Mouse (Mus musculus) midbrain, embryonic 11.5 days (tissue): ENCODE measurements around the gene Rnf145. TPM values are rescaled to one million over a fixed set of nuclear protein-coding genes. Genes with fewer than 3 reads are reported as not detected.

Experiments
- ATAC-seq: fragments of 200-750 bp; cut with Nextera tagmentation; 2 replicates; pipeline ENCODE4 v1.8.0; 2017; ENCODE audit warnings: moderate TSS enrichment, moderate library complexity; ENCODE audit not compliant: low FRiP score
- DNase-seq: peaks from one replicate; pipeline ENCODE4 v3.0.0; 2015; ENCODE audit warnings: low spot score; ENCODE audit errors: missing footprints
- H3K27ac ChIP-seq: fragments of 300-500 bp; sonication (generic); 2 replicates; pipeline ENCODE4 v1.5.1; 2014; ENCODE audit warnings: low read depth, low read length
- H3K27me3 ChIP-seq: fragments of 300-500 bp; sonication (generic); 2 replicates; pipeline ENCODE4 v1.6.1; 2014; ENCODE audit warnings: mild to moderate bottlenecking, low read length, moderate library complexity, mixed read lengths; ENCODE audit not compliant: control insufficient read depth, insufficient read depth
- H3K36me3 ChIP-seq: fragments of 300-500 bp; sonication (generic); 2 replicates; pipeline ENCODE4 v1.6.1; 2014; ENCODE audit warnings: mild to moderate bottlenecking, low read length, moderate library complexity, mixed read lengths; ENCODE audit not compliant: control insufficient read depth, insufficient read depth
- H3K4me1 ChIP-seq: fragments of 300-500 bp; sonication (generic); 2 replicates; pipeline ENCODE4 v1.6.1; 2014; ENCODE audit warnings: low read length; ENCODE audit not compliant: control insufficient read depth, insufficient read depth
- H3K4me2 ChIP-seq: fragments of 300-500 bp; sonication (generic); 2 replicates; pipeline ENCODE4 v1.6.1; 2014; ENCODE audit warnings: mild to moderate bottlenecking, moderate library complexity
- H3K4me3 ChIP-seq: fragments of 300-500 bp; sonication (generic); 2 replicates; pipeline ENCODE4 v1.5.1; 2014; ENCODE audit warnings: low read depth, low read length
- H3K9ac ChIP-seq: fragments of 300-500 bp; sonication (generic); 2 replicates; pipeline ENCODE4 v1.6.1; 2014; ENCODE audit warnings: low read length
- H3K9me3 ChIP-seq: fragments of 300-500 bp; sonication (generic); 2 replicates; pipeline ENCODE4 v1.6.1; 2016; ENCODE audit warnings: low read length; ENCODE audit not compliant: control insufficient read depth
- WGBS: fragments of 180-500 bp; shearing (Covaris S2); extraction: QIAGEN DNeasy Blood & Tissue Kit; methylation state at CpG from one replicate; pipeline ENCODE4 v1.1.7; 2014; 5-methylcytosine and 5-hydroxymethylcytosine counted together
- polyA plus RNA-seq: library from polyadenylated mRNA; unstranded; fragments of >200 nt; fragmentation: Nextera tagmentation; extraction: Ambion mirVana; gene quantifications from 2 replicates; pipeline ENCODE4 v1.2.1, GENCODE M21; 2014

Rnf145 gene
- polyA plus RNA-seq, 1 experiment from 2014 or later = 154 TPM

GRCm38 (mm10) chr11:44485089-44485736 lies 33.6 kb upstream of the Rnf145 start:
- no peaks in the 10 kb centered on the region for H3K27me3 ChIP-seq
- ATAC-seq = no peak
- 94% methylated on average over 7 of the region's 7 CpGs for WGBS

GRCm38 (mm10) chr11:44489117-44489516 lies 29.6 kb upstream of the Rnf145 start:
- WGBS = 100% methylated on average over 1 of the region's 1 CpGs
- H3K4me3 ChIP-seq = no peak overlapping the region

More at GRCm38 (mm10) chr11:44485089-44485736, 33.6 kb upstream of the Rnf145 start:
- H3K9me3 ChIP-seq = no peaks in the 10 kb centered on the region
- DNase-seq = no peak
- H3K36me3 ChIP-seq = no peaks in the 10 kb centered on the region
- no peak overlapping the region for H3K27ac ChIP-seq
- no peak overlapping the region for H3K4me3 ChIP-seq
- H3K9ac ChIP-seq = no peak overlapping the region
- no peaks in the 10 kb centered on the region for H3K4me1 ChIP-seq
- no peak overlapping the region for H3K4me2 ChIP-seq

GRCm38 (mm10) chr11:44494643-44495323 lies 24.0 kb upstream of the Rnf145 start:
- H3K36me3 ChIP-seq = no peaks in the 10 kb centered on the region
- no peak overlapping the region for H3K4me2 ChIP-seq
- H3K27ac ChIP-seq = no peak overlapping the region
- no peaks in the 10 kb centered on the region for H3K4me1 ChIP-seq
- DNase-seq (no peak), ATAC-seq (no peak)
- 87% methylated on average over 5 of the region's 5 CpGs for WGBS
- no peaks in the 10 kb centered on the region for H3K9me3 ChIP-seq
- H3K9ac ChIP-seq = no peak overlapping the region
- no peaks in the 10 kb centered on the region for H3K27me3 ChIP-seq
- H3K4me3 ChIP-seq = no peak overlapping the region

More at GRCm38 (mm10) chr11:44489117-44489516, 29.6 kb upstream of the Rnf145 start:
- Histone ChIP-seq H3K9ac (no peak overlapping the region), H3K4me1 (no peaks in the 10 kb centered on the region), H3K9me3 (no peaks in the 10 kb centered on the region), H3K27ac (no peak overlapping the region), H3K4me2 (no peak overlapping the region), H3K27me3 (no peaks in the 10 kb centered on the region), H3K36me3 (no peaks in the 10 kb centered on the region)
- DNase-seq (no peak), ATAC-seq (no peak)

GRCm38 (mm10) chr11:44496217-44496616 lies 22.5 kb upstream of the Rnf145 start:
- Histone ChIP-seq H3K36me3 (no peaks in the 10 kb centered on the region), H3K4me2 (no peak overlapping the region), H3K4me1 (no peaks in the 10 kb centered on the region), H3K27ac (no peak overlapping the region), H3K4me3 (no peak overlapping the region), H3K9me3 (no peaks in the 10 kb centered on the region), H3K27me3 (no peaks in the 10 kb centered on the region), H3K9ac (no peak overlapping the region)
- ATAC-seq = no peak
- WGBS = 57% methylated on average over 3 of the region's 3 CpGs
- no peak for DNase-seq

- no peak overlapping the region for H3K4me2 ChIP-seq
- no peaks in the 10 kb centered on the region for H3K4me1 ChIP-seq
- no peak overlapping the region for H3K4me3 ChIP-seq
- H3K9ac ChIP-seq = no peak overlapping the region
- 79% methylated on average over 13 of the region's 13 CpGs for WGBS
- no peaks in the 10 kb centered on the region for H3K27me3 ChIP-seq
- ATAC-seq (no peak), DNase-seq (no peak)
- no peaks in the 10 kb centered on the region for H3K36me3 ChIP-seq
- no peak overlapping the region for H3K27ac ChIP-seq
- no peaks in the 10 kb centered on the region for H3K9me3 ChIP-seq
Measured at GRCm38 (mm10) chr11:44498412-44499272, 20.1 kb upstream of the Rnf145 start.

GRCm38 (mm10) chr11:44500966-44501365 lies 17.8 kb upstream of the Rnf145 start:
- Histone ChIP-seq H3K4me2 (no peak overlapping the region), H3K4me3 (no peak overlapping the region), H3K9ac (no peak overlapping the region), H3K27me3 (no peaks in the 10 kb centered on the region), H3K27ac (no peak overlapping the region), H3K36me3 (no peaks in the 10 kb centered on the region), H3K9me3 (no peaks in the 10 kb centered on the region), H3K4me1 (no peaks in the 10 kb centered on the region)
- no peak for DNase-seq
- ATAC-seq = no peak
- 85% methylated on average over 7 of the region's 7 CpGs for WGBS

- Histone ChIP-seq H3K4me3 (no peak overlapping the region), H3K27me3 (no peaks in the 10 kb centered on the region), H3K4me1 (no peaks in the 10 kb centered on the region), H3K9ac (no peak overlapping the region), H3K36me3 (no peaks in the 10 kb centered on the region), H3K9me3 (no peaks in the 10 kb centered on the region), H3K4me2 (no peak overlapping the region), H3K27ac (no peak overlapping the region)
- 90% methylated on average over 2 of the region's 2 CpGs for WGBS
- DNase-seq (no peak), ATAC-seq (no peak)
Measured at GRCm38 (mm10) chr11:44501477-44501876, 17.3 kb upstream of the Rnf145 start.

GRCm38 (mm10) chr11:44502931-44503330 lies 15.8 kb upstream of the Rnf145 start:
- no peaks in the 10 kb centered on the region for H3K4me1 ChIP-seq
- no peak for DNase-seq
- no peak overlapping the region for H3K9ac ChIP-seq
- no peak overlapping the region for H3K27ac ChIP-seq
- H3K27me3 ChIP-seq = no peaks in the 10 kb centered on the region
- H3K4me2 ChIP-seq = no peak overlapping the region
- no peaks in the 10 kb centered on the region for H3K36me3 ChIP-seq
- H3K9me3 ChIP-seq = no peaks in the 10 kb centered on the region
- H3K4me3 ChIP-seq = no peak overlapping the region
- 53% methylated on average over 5 of the region's 5 CpGs for WGBS
- ATAC-seq = no peak

GRCm38 (mm10) chr11:44504146-44504545 lies 14.6 kb upstream of the Rnf145 start:
- no peak overlapping the region for H3K4me2 ChIP-seq
- H3K27me3 ChIP-seq = no peaks in the 10 kb centered on the region
- H3K4me3 ChIP-seq = no peak overlapping the region
- 97% methylated on average over 7 of the region's 7 CpGs for WGBS
- ATAC-seq (no peak), DNase-seq (no peak)
- H3K4me1 ChIP-seq = no peaks in the 10 kb centered on the region
- no peak overlapping the region for H3K27ac ChIP-seq
- H3K9ac ChIP-seq = no peak overlapping the region
- H3K9me3 ChIP-seq = no peaks in the 10 kb centered on the region
- no peaks in the 10 kb centered on the region for H3K36me3 ChIP-seq
